Mouse (Mus musculus) stomach, postnatal 0 days (tissue): ENCODE data around the gene Als2. TPM values are rescaled to one million over a fixed set of nuclear protein-coding genes. Genes with fewer than 3 reads are reported as not detected.

Experiments used
- ATAC-seq: fragments of 200-750 bp; cut with Nextera tagmentation; 2 replicates; pipeline ENCODE4 v1.8.0; 2017; ENCODE audit not compliant: low FRiP score, low TSS enrichment
- DNase-seq: peaks from one replicate; pipeline ENCODE4 v3.0.0-alpha.2; 2016; ENCODE audit warnings: low spot score
- H3K27ac ChIP-seq: fragments of 300-500 bp; sonication (generic); replicated peaks from 2 replicates; pipeline ENCODE4 v1.5.1; 2014; ENCODE audit warnings: mild to moderate bottlenecking, control low read depth
- H3K27me3 ChIP-seq: fragments of 300-500 bp; sonication (generic); 2 replicates; pipeline ENCODE4 v1.6.1; 2014; ENCODE audit warnings: low read length; ENCODE audit not compliant: control insufficient read depth, insufficient read depth
- H3K36me3 ChIP-seq: fragments of 300-500 bp; sonication (generic); 2 replicates; pipeline ENCODE4 v1.6.1; 2014; ENCODE audit warnings: low read length, mixed read lengths; ENCODE audit not compliant: control insufficient read depth, insufficient read depth
- H3K4me1 ChIP-seq: fragments of 300-500 bp; sonication (generic); replicated peaks from 2 replicates; pipeline ENCODE4 v1.6.1; 2014; ENCODE audit warnings: antibody characterized with exemption; ENCODE audit not compliant: control insufficient read depth, insufficient read depth
- H3K4me2 ChIP-seq: fragments of 300-500 bp; sonication (generic); replicated peaks from 2 replicates; pipeline ENCODE4 v1.6.1; 2014; ENCODE audit warnings: low read depth, mild to moderate bottlenecking, control low read depth, moderate library complexity
- H3K4me3 ChIP-seq: fragments of 300-500 bp; sonication (generic); 2 replicates; pipeline ENCODE4 v1.5.1; 2014; ENCODE audit warnings: low read depth, low read length, control low read depth
- H3K9ac ChIP-seq: fragments of 300-500 bp; sonication (generic); 2 replicates; pipeline ENCODE4 v1.6.1; 2014; ENCODE audit warnings: mild to moderate bottlenecking, low read length, control low read depth, mixed read lengths
- H3K9me3 ChIP-seq: fragments of 300-500 bp; sonication (generic); 2 replicates; pipeline ENCODE4 v1.6.1; 2016; ENCODE audit warnings: low read length; ENCODE audit not compliant: control insufficient read depth
- CTCF ChIP-seq: IDR thresholded peaks from 2 replicates; pipeline ENCODE4 v1.5.1; 2016; ENCODE audit warnings: antibody characterized with exemption, low read depth, mild to moderate bottlenecking, moderate library complexity
- EP300 ChIP-seq: optimal IDR thresholded peaks from 2 replicates; pipeline ENCODE3; 2016; ENCODE audit warnings: antibody characterized with exemption
- WGBS: fragments of 180-500 bp; shearing (Covaris S2); extraction: QIAGEN DNeasy Blood & Tissue Kit; methylation state at CpG from one replicate; pipeline ENCODE4 v1.1.7; 2014; 5-methylcytosine and 5-hydroxymethylcytosine counted together
- polyA plus RNA-seq: library from polyadenylated mRNA; unstranded; fragments of >200 nt; fragmentation: Nextera tagmentation; extraction: Ambion mirVana; gene quantifications from 2 replicates; pipeline ENCODE4 v1.2.1, GENCODE M21; 2015

Als2 gene
- polyA plus RNA-seq, 1 experiment from 2014 or later = 3.4 TPM

DNA sequence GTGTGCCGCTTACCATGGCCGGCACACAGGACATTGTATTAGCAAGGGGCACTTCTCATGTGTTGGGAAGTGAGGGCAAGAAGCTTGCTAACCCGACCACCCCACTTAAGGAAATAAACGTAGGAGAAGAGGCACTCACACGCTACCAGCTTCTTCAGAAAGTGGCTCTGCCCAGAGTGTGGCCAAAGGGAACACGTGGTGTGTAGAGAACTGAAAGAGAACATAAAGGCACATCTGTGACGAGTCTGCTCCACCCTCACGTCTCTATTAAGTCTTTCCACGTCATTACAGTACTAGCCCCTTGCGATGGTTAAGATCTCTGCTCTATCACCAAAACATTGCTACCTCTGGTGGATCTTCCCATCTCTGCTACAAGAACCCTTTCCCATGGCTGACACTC lies 50.7 kb downstream of the Als2 start:
- no peaks in the 10 kb centered on the region for H3K4me1 ChIP-seq
- H3K36me3 ChIP-seq = peaks cover 4% of the 10 kb centered on the region; the same call in 1 of the 2 replicates
- H3K4me2 ChIP-seq = no peak overlapping the region
- no peaks in the 10 kb centered on the region for H3K27me3 ChIP-seq
- no peak for DNase-seq
- TF ChIP-seq EP300 (no peak), CTCF (no peak)
- no peak overlapping the region for H3K9ac ChIP-seq
- WGBS = 85% methylated on average over 10 of the region's 10 CpGs
- H3K9me3 ChIP-seq = no peaks in the 10 kb centered on the region
- no peak overlapping the region for H3K27ac ChIP-seq
- no peak overlapping the region for H3K4me3 ChIP-seq
- no peak for ATAC-seq

DNA sequence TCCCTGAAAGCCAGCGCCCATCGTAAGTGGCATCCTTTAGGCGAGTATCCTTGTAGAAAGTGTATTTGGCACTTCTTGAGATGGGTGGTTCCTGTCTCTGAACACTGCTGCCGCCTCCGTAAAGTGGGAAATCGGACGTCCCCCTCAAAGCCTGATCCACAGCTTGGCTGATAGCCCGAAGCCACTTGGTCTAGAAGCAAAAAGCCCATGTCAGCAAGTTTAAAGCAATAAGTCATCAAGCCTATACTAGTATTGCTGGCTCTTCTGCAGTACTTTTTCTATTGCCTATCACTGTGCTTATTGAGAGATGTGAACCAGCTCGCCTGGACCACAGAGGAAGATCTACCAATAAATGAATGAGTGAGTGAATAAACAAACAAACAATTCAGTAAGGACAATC lies 51.6 kb downstream of the Als2 start:
- ATAC-seq (no peak), DNase-seq (no peak)
- no peak for TF ChIP-seq CTCF
- no peak for TF ChIP-seq EP300
- H3K27ac ChIP-seq = no peak overlapping the region
- H3K9me3 ChIP-seq = no peaks in the 10 kb centered on the region
- H3K27me3 ChIP-seq = no peaks in the 10 kb centered on the region
- WGBS = 81% methylated on average over 9 of the region's 9 CpGs
- no peaks in the 10 kb centered on the region for H3K4me1 ChIP-seq
- peaks cover 4% of the 10 kb centered on the region; the same call in 1 of the 2 replicates for H3K36me3 ChIP-seq
- H3K4me3 ChIP-seq = no peak overlapping the region
- H3K9ac ChIP-seq = no peak overlapping the region
- H3K4me2 ChIP-seq = no peak overlapping the region

DNA sequence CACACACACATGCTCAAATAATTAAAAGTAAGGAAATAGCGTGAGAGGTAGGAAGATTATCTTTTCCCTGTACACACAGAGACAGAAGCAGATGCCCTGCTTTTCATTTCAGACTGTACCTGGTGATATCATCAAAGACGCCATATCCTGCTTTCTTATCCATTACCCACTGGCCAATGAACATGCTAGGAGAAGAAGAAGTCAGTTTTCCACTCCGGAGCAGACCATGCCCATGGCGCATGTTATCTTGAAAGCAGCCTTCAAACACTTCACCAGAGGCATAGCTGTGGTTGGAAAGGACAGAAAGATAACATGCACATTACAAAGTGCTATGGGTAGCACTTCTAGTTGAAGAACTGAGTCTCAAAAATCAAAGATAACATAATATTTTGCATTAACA lies 54.0 kb downstream of the Als2 start:
- Histone ChIP-seq H3K4me2 (no peak overlapping the region), H3K9ac (no peak overlapping the region), H3K4me1 (no peaks in the 10 kb centered on the region), H3K36me3 (peaks cover 4% of the 10 kb centered on the region), H3K27ac (no peak overlapping the region), H3K27me3 (no peaks in the 10 kb centered on the region), H3K9me3 (no peaks in the 10 kb centered on the region), H3K4me3 (no peak overlapping the region)
- ATAC-seq = no peak
- WGBS = 79% methylated on average over 4 of the region's 4 CpGs
- no peak for TF ChIP-seq EP300
- no peak for TF ChIP-seq CTCF
- DNase-seq = no peak

DNA sequence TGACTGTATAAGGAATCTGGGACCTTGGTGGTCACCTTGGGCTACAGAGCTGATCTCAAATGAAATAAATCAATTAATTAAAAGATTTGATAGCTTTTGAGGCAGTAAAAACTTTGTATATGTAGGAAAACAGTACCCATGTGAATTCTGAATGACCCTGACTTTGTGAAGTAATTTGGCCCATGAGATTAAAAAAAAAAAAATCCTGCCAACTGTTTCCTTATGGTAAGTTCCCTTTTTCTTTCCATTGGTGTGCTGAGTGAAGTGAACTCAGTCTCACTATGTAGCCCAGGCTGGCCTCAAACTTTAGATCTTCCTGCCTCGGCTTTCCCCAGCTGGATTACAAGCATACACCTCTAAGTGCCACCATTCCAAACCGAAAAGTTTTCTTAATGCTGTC lies 54.7 kb downstream of the Als2 start:
- Histone ChIP-seq H3K4me3 (no peak overlapping the region), H3K9me3 (no peaks in the 10 kb centered on the region), H3K4me1 (no peaks in the 10 kb centered on the region), H3K36me3 (peaks cover 4% of the 10 kb centered on the region), H3K4me2 (no peak overlapping the region), H3K27me3 (no peaks in the 10 kb centered on the region), H3K9ac (no peak overlapping the region), H3K27ac (no peak overlapping the region)
- no peak for TF ChIP-seq EP300
- no peak for TF ChIP-seq CTCF
- WGBS = 93% methylated on average over 2 of the region's 2 CpGs
- DNase-seq = no peak
- no peak for ATAC-seq

DNA sequence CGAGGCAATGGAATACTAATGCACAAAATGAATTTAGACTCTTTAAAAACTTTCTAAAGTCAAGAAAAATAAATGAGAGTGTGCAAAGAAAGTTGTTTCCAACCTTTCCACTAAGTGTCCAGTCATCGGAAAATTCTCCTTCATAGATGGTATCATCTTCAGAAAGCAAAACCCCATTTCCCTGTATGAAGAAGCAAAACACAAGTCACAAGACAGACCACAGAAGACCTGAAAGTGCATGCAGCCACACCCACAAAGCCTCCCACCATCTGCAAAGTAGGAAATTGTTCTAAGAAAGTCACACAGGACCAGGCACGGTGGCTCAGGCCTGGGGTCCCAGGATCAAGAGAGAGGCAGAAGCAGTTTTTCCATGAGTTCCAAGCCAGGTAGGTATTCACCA lies 57.0 kb downstream of the Als2 start:
- Histone ChIP-seq H3K4me1 (no peaks in the 10 kb centered on the region), H3K36me3 (no peaks in the 10 kb centered on the region; the same call in none of the 2 replicates), H3K27ac (no peak overlapping the region), H3K27me3 (no peaks in the 10 kb centered on the region), H3K9ac (no peak overlapping the region), H3K9me3 (no peaks in the 10 kb centered on the region), H3K4me3 (no peak overlapping the region), H3K4me2 (no peak overlapping the region)
- no peak for ATAC-seq
- TF ChIP-seq EP300 (no peak), CTCF (no peak)
- no peak for DNase-seq
- whole genome bisulfite sequencing = 87% methylated on average over 3 of the region's 3 CpGs

DNA sequence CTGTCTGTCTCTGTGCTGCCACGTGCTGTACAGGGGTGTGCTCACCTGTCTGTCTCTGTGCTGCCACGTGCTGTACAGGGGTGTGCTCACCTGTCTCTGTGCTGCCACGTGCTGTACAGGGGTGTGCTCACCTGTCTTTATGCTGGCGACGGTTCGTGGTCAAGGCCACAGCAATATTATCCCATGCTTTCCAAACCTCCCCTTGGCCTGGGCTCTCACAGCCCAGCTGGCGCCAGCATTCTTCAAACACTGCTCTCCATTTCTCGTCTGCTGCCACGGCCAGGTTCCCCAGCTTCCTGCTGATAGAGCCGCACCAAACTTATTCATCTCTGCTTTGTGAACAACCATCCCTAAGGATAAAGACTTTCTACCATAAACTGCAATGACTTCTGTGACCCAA lies 58.6 kb downstream of the Als2 start:
- Histone ChIP-seq H3K36me3 (peaks cover 3% of the 10 kb centered on the region), H3K4me1 (no peaks in the 10 kb centered on the region), H3K4me3 (no peak overlapping the region), H3K27me3 (no peaks in the 10 kb centered on the region), H3K9me3 (no peaks in the 10 kb centered on the region), H3K27ac (no peak overlapping the region), H3K4me2 (no peak overlapping the region), H3K9ac (no peak overlapping the region)
- 91% methylated on average over 10 of the region's 10 CpGs for WGBS
- no peak for ATAC-seq
- no peak for DNase-seq
- TF ChIP-seq CTCF (no peak), EP300 (no peak)
